In the genomic region with DNA sequence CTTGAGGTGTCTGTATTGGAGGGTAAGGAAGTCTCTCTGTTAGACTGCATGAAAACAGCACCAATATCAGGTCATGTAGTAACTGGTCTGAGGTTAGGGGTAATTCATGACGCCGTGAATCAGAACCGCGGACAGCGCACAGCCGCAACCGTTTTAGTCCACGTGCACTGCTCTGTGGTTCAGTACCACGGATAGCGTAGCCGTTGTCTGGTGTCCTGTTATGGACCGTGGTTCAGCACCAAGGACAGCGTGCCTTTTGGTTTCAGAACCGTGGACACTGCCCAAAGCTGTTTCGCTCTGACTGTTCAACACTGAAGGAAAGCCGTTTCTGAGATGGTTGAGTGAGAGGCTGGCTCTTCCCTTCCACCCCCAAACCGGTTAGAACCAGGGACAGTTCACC, we compare ENCODE assay signal across 8 mouse cellular contexts. TPM values are rescaled to one million over a fixed set of nuclear protein-coding genes. Genes with fewer than 3 reads are reported as not detected.
A peak's percentile ranks its signal among the peaks of the same experiment; 100 is the strongest.
DNase-seq lines count a peak whose midpoint lies in the region; ATAC-seq lines count a peak whose summit lies in the region.

Gene Gm20715 (plus strand): TSS at position 235 of the 400 bp plus-strand sequence.

- no peaks in the 10 kb centered on the region for H3K36me3 ChIP-seq in embryonic facial prominence, embryonic 10.5 days (replicated peaks)
- no peaks in the 10 kb centered on the region for H3K36me3 ChIP-seq in intestine, embryonic 16.5 days (ENCODE audit: control insufficient read depth, insufficient read depth, low read length)

- no peaks in the 10 kb centered on the region for H3K4me1 ChIP-seq in embryonic facial prominence, embryonic 10.5 days
- H3K4me1 ChIP-seq in intestine, embryonic 16.5 days (ENCODE audit: control insufficient read depth, insufficient read depth, low read length), result no peaks in the 10 kb centered on the region

- peak; percentile 100 for ATAC-seq in granulocyte monocyte progenitor cell, adult 5-6 weeks (replicated peaks; ENCODE audit: poor library complexity, severe bottlenecking)
- ATAC-seq in intestine, embryonic 16.5 days, result peak; percentile 96
- no peak for ATAC-seq in erythroblast, adult 5-6 weeks (replicated peaks; ENCODE audit: low FRiP score, poor library complexity, severe bottlenecking)

- H3K4me3 ChIP-seq in embryonic facial prominence, embryonic 10.5 days, result no peak within 1 kb of the TSS
- H3K4me3 ChIP-seq in intestine, embryonic 16.5 days (ENCODE audit: low read length), result no peak within 1 kb of the TSS

- H3K4me2 ChIP-seq in intestine, embryonic 16.5 days (ENCODE audit: low read depth, low read length), result no peak within 1 kb of the TSS

- no peak within 1 kb of the TSS for H3K27ac ChIP-seq in embryonic facial prominence, embryonic 10.5 days (replicated peaks)
- no peak within 1 kb of the TSS for H3K27ac ChIP-seq in intestine, embryonic 16.5 days (ENCODE audit: low read length)

- H3K27me3 ChIP-seq in embryonic facial prominence, embryonic 10.5 days (replicated peaks; ENCODE audit: low read depth, poor library complexity, severe bottlenecking), result no peaks in the 10 kb centered on the region
- no peaks in the 10 kb centered on the region for H3K27me3 ChIP-seq in intestine, embryonic 16.5 days (replicated peaks; ENCODE audit: control insufficient read depth, insufficient read depth, low read length)

- WGBS in embryonic facial prominence, embryonic 10.5 days, result 3% methylated on average over 17 of the region's 17 CpGs
- 1% methylated on average over 17 of the region's 17 CpGs for WGBS in intestine, embryonic 16.5 days

- intact Hi-C loops in left cerebral cortex, postnatal 25 days (cut with DNase I), result no loop called here

- H3K9ac ChIP-seq in intestine, embryonic 16.5 days (ENCODE audit: low read depth, low read length), result no peak within 1 kb of the TSS

- DNase-seq in ZHBTc4 (ENCODE audit: low read depth, low spot score), result peak; percentile 98
- DNase-seq in embryonic facial prominence, embryonic 10.5 days (ENCODE audit: low spot score), result peak; percentile 93
- DNase-seq in left cerebral cortex, postnatal 25 days (ENCODE audit: low spot score in 2 of 2), result peak; percentile 70 to 71
- DNase-seq in mesoderm, embryonic 11.5 days (ENCODE audit: low read depth, low spot score), result peak; percentile 97
- DNase-seq in skeletal muscle tissue, adult 2 months (ENCODE audit: low read depth, low spot score), result peak; percentile 92

- H3K9me3 ChIP-seq in embryonic facial prominence, embryonic 10.5 days, result no peaks in the 10 kb centered on the region
- no peaks in the 10 kb centered on the region for H3K9me3 ChIP-seq in intestine, embryonic 16.5 days (ENCODE audit: control insufficient read depth, low read length)

RNA-seq across cellular contexts. Expression of gene Gm20715, which starts in this region (rescaled TPM):
- polyA plus RNA-seq in embryonic facial prominence, embryonic 10.5 days (2016; fragmentation: Nextera tagmentation; extraction: Ambion mirVana), result not detected in 2 replicates
- total RNA-seq in granulocyte monocyte progenitor cell, adult 5-6 weeks (2014; fragmentation: Nextera tagmentation), result not detected in 2 replicates
- total RNA-seq in granulocyte monocyte progenitor cell, adult 5-6 weeks (2017), result 0.15 TPM in 1 of 2 replicates, not detected in the other
- not detected in 2 replicates for polyA plus RNA-seq in intestine, embryonic 16.5 days (2015; fragmentation: Nextera tagmentation; extraction: Ambion mirVana)
- under 1 TPM; 0.09 to 0.16 TPM for total RNA-seq in left cerebral cortex, postnatal 25 days (2021)
- total RNA-seq in erythroblast, adult 5-6 weeks (2015; ENCODE audit: low replicate concordance), result not detected in 2 replicates
- not detected in 2 replicates for total RNA-seq in erythroblast, adult 5-6 weeks (2017; ENCODE audit: low replicate concordance)

Comparison
In these comparisons a context has a peak if more than half of its experiments do, and no peak if none do; other contexts are left out.
1. Peak in DNase-seq in embryonic facial prominence, embryonic 10.5 days; RNA of the gene not detected or under 1 TPM.
2. Peak in ATAC-seq in granulocyte monocyte progenitor cell, adult 5-6 weeks; RNA of the gene not detected or under 1 TPM.
3. Peak in ATAC-seq in intestine, embryonic 16.5 days; RNA of the gene not detected or under 1 TPM.
4. Peak in DNase-seq in left cerebral cortex, postnatal 25 days; RNA of the gene not detected or under 1 TPM.